Mouse (Mus musculus) hindbrain, postnatal 0 days (tissue): ENCODE results near the gene Hrh2. TPM values are rescaled to one million over a fixed set of nuclear protein-coding genes. Genes with fewer than 3 reads are reported as not detected.

Source experiments
- ATAC-seq: fragments of 200-750 bp; cut with Nextera tagmentation; 2 replicates; pipeline ENCODE4 v1.8.0; 2017; ENCODE audit warnings: mild to moderate bottlenecking, moderate TSS enrichment, moderate library complexity
- DNase-seq: peaks from one replicate; pipeline ENCODE4 v3.0.0-alpha.2; 2015; ENCODE audit warnings: low spot score
- H3K27ac ChIP-seq: fragments of 300-500 bp; sonication (generic); 2 replicates; pipeline ENCODE4 v1.5.1; 2014; ENCODE audit warnings: mild to moderate bottlenecking
- H3K27me3 ChIP-seq: fragments of 300-500 bp; sonication (generic); 2 replicates; pipeline ENCODE4 v1.6.1; 2014; ENCODE audit warnings: low read length, mixed read lengths; ENCODE audit not compliant: insufficient read depth
- H3K36me3 ChIP-seq: fragments of 300-500 bp; sonication (generic); 2 replicates; pipeline ENCODE4 v1.6.1; 2014; ENCODE audit warnings: low read length, mixed read lengths; ENCODE audit not compliant: insufficient read depth
- H3K4me1 ChIP-seq: fragments of 300-500 bp; sonication (generic); 2 replicates; pipeline ENCODE4 v1.6.1; 2014; ENCODE audit warnings: antibody characterized with exemption, low read length, mixed read lengths; ENCODE audit not compliant: insufficient read depth
- H3K4me2 ChIP-seq: fragments of 300-500 bp; sonication (generic); 2 replicates; pipeline ENCODE4 v1.6.1; 2014; ENCODE audit warnings: low read depth, mild to moderate bottlenecking, low read length, moderate library complexity, mixed read lengths
- H3K4me3 ChIP-seq: fragments of 300-500 bp; sonication (generic); 2 replicates; pipeline ENCODE4 v1.5.1; 2014; ENCODE audit warnings: low read length
- H3K9ac ChIP-seq: fragments of 300-500 bp; sonication (generic); replicated peaks from 2 replicates; pipeline ENCODE4 v1.6.1; 2014; ENCODE audit warnings: mild to moderate bottlenecking, low read length, moderate library complexity, mixed read lengths
- H3K9me3 ChIP-seq: fragments of 300-500 bp; sonication (generic); 2 replicates; pipeline ENCODE4 v1.6.1; 2016; ENCODE audit warnings: low read length, mixed read lengths
- CTCF ChIP-seq: IDR thresholded peaks from 2 replicates; pipeline ENCODE4 v1.5.1; 2016; ENCODE audit warnings: antibody characterized with exemption, control low read depth, low read depth
- WGBS: fragments of 180-500 bp; shearing (Covaris S2); extraction: QIAGEN DNeasy Blood & Tissue Kit; methylation state at CpG from one replicate; pipeline ENCODE4 v1.1.7; 2014; 5-methylcytosine and 5-hydroxymethylcytosine counted together
- polyA plus RNA-seq: library from polyadenylated mRNA; unstranded; fragments of >200 nt; fragmentation: Nextera tagmentation; extraction: Ambion mirVana; gene quantifications from 2 replicates; pipeline ENCODE4 v1.2.1, GENCODE M21; 2015
- total RNA-seq: library from RNA; depleted of rRNA; stranded (reverse); fragments of >200 nt; gene quantifications from 2 replicates; pipeline ENCODE4 v1.2.3, GENCODE M21; 2014

The Hrh2 gene
- total and polyA plus RNA-seq, 2 experiments from 2014 or later: 0.98 to 2.9 TPM

DNA sequence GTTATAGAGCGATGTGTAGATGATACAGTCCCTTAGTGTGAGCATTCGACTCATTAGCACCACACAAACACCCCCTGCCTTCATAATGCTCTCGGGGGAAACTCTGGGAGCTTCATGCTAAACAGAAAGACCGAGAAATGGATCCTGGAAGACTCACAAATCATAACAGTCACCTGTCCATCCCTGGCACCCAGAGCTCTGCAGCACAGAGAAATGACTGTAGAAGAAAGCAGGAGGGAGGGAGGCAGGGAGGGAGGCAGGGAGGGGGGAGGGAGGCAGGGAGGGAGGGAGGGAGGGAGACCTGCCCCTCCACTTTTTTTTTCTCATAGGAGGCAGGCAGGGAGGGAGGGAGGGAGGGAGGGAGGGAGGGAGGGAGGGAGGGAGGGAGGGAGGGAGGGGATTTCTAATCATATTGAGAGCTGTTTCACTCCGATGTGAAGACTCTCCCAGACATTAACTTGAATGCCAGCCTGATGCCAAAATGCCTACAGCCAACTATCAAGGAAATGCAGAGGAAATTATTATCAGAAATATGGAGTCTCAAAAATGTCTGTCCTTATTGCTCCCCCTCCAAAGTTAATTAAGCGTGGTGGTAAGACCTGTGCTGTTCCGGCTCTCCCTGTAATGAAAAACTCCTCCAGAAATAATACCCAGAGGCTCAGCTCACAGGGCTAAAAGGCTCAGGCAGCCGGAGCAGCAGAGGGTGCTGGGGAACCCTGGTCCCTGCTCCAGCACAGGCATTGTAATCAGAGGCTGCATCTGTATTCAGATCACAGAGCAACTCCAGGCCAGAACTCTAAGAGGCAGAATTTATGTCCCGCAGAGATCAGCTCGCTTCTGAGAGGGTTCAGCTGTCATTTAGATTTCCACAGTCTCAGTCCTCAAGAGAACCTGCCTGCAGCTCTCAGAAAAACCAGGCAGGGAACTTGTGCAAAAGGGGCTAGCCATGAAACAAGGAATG, 19.9 kb downstream of the Hrh2 start:
- Histone ChIP-seq H3K9me3 (no peaks in the 10 kb centered on the region), H3K9ac (no peak overlapping the region), H3K4me2 (no peak overlapping the region), H3K27ac (peak overlapping the region; percentile 61), H3K4me1 (peaks cover 11% of the 10 kb centered on the region), H3K27me3 (no peaks in the 10 kb centered on the region), H3K36me3 (no peaks in the 10 kb centered on the region), H3K4me3 (no peak overlapping the region)
- 17% methylated on average over 10 of the region's 10 CpGs for WGBS
- DNase-seq (peak; percentile 86), ATAC-seq (peak; percentile 91)
- no peak; the same call in 1 of the 2 replicates for TF ChIP-seq CTCF

GRCm38 (mm10) chr13:54212516-54212915, 20.6 kb downstream of the Hrh2 start:
- Histone ChIP-seq H3K27ac (peak overlapping the region; percentile 61), H3K4me1 (peaks cover 11% of the 10 kb centered on the region), H3K9me3 (no peaks in the 10 kb centered on the region), H3K36me3 (no peaks in the 10 kb centered on the region), H3K9ac (no peak overlapping the region), H3K4me2 (no peak overlapping the region), H3K4me3 (no peak overlapping the region), H3K27me3 (no peaks in the 10 kb centered on the region)
- TF ChIP-seq CTCF: no peak
- ATAC-seq: no peak
- DNase-seq: no peak
- WGBS: 41% methylated on average over 5 of the region's 5 CpGs

DNA sequence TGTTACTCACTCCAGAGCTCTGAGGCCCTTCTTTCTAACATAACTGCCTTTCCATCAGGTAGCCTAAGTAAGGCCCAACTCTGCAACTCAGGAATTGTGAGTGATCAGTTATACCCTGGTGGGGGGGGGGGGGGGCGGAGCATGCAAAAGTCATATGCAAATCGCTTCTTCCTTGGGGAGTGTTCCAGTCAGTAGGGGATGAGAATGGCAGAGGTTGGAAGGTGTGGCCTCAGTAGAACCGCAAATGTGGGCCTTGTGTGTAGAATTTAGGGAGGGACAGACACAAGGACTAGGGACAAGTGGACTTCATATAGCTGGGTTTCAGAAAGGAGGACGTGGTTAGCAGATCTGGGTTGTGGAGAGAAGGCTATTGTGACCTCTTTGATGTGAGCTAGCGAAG, 23.3 kb downstream of the Hrh2 start:
- Histone ChIP-seq H3K27ac (no peak overlapping the region), H3K4me3 (no peak overlapping the region), H3K9me3 (no peaks in the 10 kb centered on the region), H3K9ac (no peak overlapping the region), H3K36me3 (no peaks in the 10 kb centered on the region), H3K4me1 (peaks cover 7% of the 10 kb centered on the region; the same call in 1 of the 2 replicates), H3K4me2 (no peak overlapping the region), H3K27me3 (no peaks in the 10 kb centered on the region)
- no peak for DNase-seq
- no peak for TF ChIP-seq CTCF
- 63% methylated on average over 5 of the region's 5 CpGs for WGBS
- ATAC-seq: no peak

GRCm38 (mm10) chr13:54215777-54216316, 23.9 kb downstream of the Hrh2 start:
- Histone ChIP-seq H3K9me3 (no peaks in the 10 kb centered on the region), H3K4me1 (peaks cover 7% of the 10 kb centered on the region; the same call in 1 of the 2 replicates), H3K9ac (no peak overlapping the region), H3K4me3 (no peak overlapping the region), H3K36me3 (no peaks in the 10 kb centered on the region), H3K27ac (no peak overlapping the region), H3K27me3 (no peaks in the 10 kb centered on the region), H3K4me2 (no peak overlapping the region)
- TF ChIP-seq CTCF: no peak
- DNase-seq: no peak
- ATAC-seq: no peak
- 40% methylated on average over 7 of the region's 7 CpGs for WGBS

DNA sequence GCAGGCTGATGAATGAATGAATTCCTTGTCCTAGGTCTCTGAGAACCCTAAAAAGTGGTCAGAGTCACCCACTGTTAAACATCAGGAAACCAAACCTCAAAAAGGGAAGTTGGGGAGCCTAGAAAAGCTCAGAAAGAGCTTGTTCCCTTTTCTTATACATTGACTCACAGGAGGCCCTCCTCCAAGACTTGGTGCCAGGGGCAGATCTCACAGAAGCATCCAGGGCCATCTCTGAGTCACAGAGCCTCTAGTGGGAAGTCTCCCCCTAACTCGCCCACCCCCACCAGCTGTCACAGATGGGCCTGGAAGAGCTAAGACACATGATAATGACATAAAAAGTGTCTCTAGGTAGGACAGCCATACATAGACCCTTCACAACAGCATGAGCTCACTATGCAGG, 26.4 kb downstream of the Hrh2 start:
- no peak for ATAC-seq
- Histone ChIP-seq H3K4me2 (no peak overlapping the region), H3K27me3 (no peaks in the 10 kb centered on the region), H3K9ac (no peak overlapping the region), H3K4me3 (no peak overlapping the region), H3K9me3 (no peaks in the 10 kb centered on the region), H3K4me1 (no peaks in the 10 kb centered on the region), H3K27ac (no peak overlapping the region), H3K36me3 (no peaks in the 10 kb centered on the region)
- WGBS: 56% methylated on average over 1 of the region's 1 CpGs
- no peak for DNase-seq
- TF ChIP-seq CTCF: no peak

DNA sequence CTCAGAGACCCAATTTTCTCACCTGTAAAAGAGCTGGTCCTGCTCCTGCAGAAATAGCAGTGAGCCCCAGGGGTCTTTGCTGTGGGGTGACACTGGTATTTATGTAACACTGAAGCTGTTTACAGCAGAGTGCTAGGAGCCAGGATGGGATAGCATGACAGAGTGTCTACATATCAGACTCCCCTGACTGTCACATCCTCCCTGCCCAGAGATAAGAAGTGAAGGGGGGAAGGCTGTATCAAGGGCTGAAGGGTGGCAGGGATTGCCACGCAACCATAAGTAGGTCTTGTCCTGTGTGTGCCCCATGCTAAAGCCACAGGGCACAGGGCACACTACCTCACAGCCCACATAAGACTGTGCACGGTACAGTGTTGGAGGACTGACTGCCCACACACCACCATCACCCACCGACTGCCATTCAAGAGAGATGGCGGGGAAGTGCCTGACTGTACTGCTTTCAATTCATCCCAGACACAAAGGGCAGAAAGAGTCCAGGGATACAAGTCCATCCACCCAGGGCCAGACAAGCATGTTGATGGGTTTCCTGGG, 29.8 kb downstream of the Hrh2 start:
- no peak for ATAC-seq

More for the DNA sequence above, 29.8 kb downstream of the Hrh2 start:
- Histone ChIP-seq H3K27ac (no peak overlapping the region), H3K4me1 (no peaks in the 10 kb centered on the region), H3K27me3 (no peaks in the 10 kb centered on the region), H3K4me2 (no peak overlapping the region), H3K36me3 (no peaks in the 10 kb centered on the region), H3K9ac (no peak overlapping the region), H3K4me3 (no peak overlapping the region), H3K9me3 (no peaks in the 10 kb centered on the region)
- WGBS: 55% methylated on average over 4 of the region's 4 CpGs
- no peak for DNase-seq
- no peak for TF ChIP-seq CTCF
